Mouse (Mus musculus) CH12.LX (cell line): ENCODE measurements around the gene Fyb. TPM values are rescaled to one million over a fixed set of nuclear protein-coding genes. Genes with fewer than 3 reads are reported as not detected.

Experiments used
- DNase-seq: peaks from one replicate; pipeline ENCODE4 v3.0.0-alpha.2; 2013; ENCODE audit errors: extremely low read depth
- H3K27ac ChIP-seq: 2 replicates; pipeline ENCODE4 v1.5.1; 2012; ENCODE audit warnings: low read depth, mild to moderate bottlenecking, control low read depth, moderate library complexity; ENCODE audit not compliant: insufficient read depth
- H3K27me3 ChIP-seq: replicated peaks from 2 replicates; pipeline ENCODE3; 2012; ENCODE audit warnings: inconsistent platforms
- H3K36me3 ChIP-seq, 2 experiments: replicated peaks in 1 of 2; 2 replicates each; pipeline versions ENCODE3 to v1.6.1; 2012; ENCODE audit warnings: inconsistent platforms in 1 of 2, low read length in 1 of 2, mild to moderate bottlenecking in 1 of 2, mixed read lengths in 1 of 2, moderate library complexity in 1 of 2; ENCODE audit not compliant: control insufficient read depth in 1 of 2, insufficient read depth in 1 of 2
- H3K4me1 ChIP-seq, 2 experiments: 2 replicates each; pipeline ENCODE4 v1.6.1; 2012; ENCODE audit warnings: inconsistent platforms in 1 of 2, moderate library complexity in 1 of 2; ENCODE audit not compliant: insufficient read depth in 2 of 2, control insufficient read depth in 1 of 2
- H3K4me2 ChIP-seq: 2 replicates; pipeline ENCODE4 v1.6.1; 2012; ENCODE audit warnings: low read depth, mild to moderate bottlenecking, control low read depth; ENCODE audit not compliant: poor library complexity, insufficient read depth, severe bottlenecking
- H3K4me3 ChIP-seq, 3 experiments: fragments of 150-350 bp in 1 of 3; sonication (generic) in 1 of 3; replicated peaks in 1 of 3; 2 replicates each; pipeline versions ENCODE3 to v1.5.1; 2011 to 2012; ENCODE audit warnings: low read depth in 2 of 3, low read length in 2 of 3, mild to moderate bottlenecking in 2 of 3, moderate library complexity in 2 of 3, control low read depth in 1 of 3, improper control_type of control experiment in 1 of 3, inconsistent platforms in 1 of 3, mixed read lengths in 1 of 3; ENCODE audit not compliant: poor library complexity in 1 of 3
- H3K79me2 ChIP-seq: replicated peaks from 2 replicates; pipeline ENCODE4 v1.6.1; 2012; ENCODE audit warnings: mild to moderate bottlenecking, moderate library complexity; ENCODE audit not compliant: control insufficient read depth, poor library complexity, insufficient read depth, severe bottlenecking; ENCODE audit errors: extremely low read depth
- H3K9ac ChIP-seq: 2 replicates; pipeline ENCODE4 v1.6.1; 2012; ENCODE audit warnings: low read depth, mild to moderate bottlenecking, control low read depth, moderate library complexity; ENCODE audit not compliant: insufficient read depth
- H3K9me3 ChIP-seq: replicated peaks from 2 replicates; pipeline ENCODE3; 2012; ENCODE audit warnings: low read length, inconsistent platforms, mixed read lengths
- CHD1 ChIP-seq: IDR thresholded peaks from 2 replicates; pipeline ENCODE4 v1.6.1; 2012; ENCODE audit warnings: low read depth, low read length, improper control_type of control experiment, inconsistent platforms
- CHD2 ChIP-seq: IDR thresholded peaks from 2 replicates; pipeline ENCODE4 v1.6.1; 2011; ENCODE audit warnings: low read length, improper control_type of control experiment
- CTCF ChIP-seq, 2 experiments: IDR thresholded peaks in 1 of 2; conservative IDR thresholded peaks in 1 of 2; 2 replicates each; pipeline ENCODE4 v1.5.1; 2011 to 2012; ENCODE audit warnings: low read depth in 2 of 2, low read length in 2 of 2, improper control_type of control experiment in 1 of 2, inconsistent platforms in 1 of 2, mild to moderate bottlenecking in 1 of 2, moderate library complexity in 1 of 2
- E2F4 ChIP-seq: IDR thresholded peaks from 2 replicates; pipeline ENCODE4 v1.6.1; 2011; ENCODE audit warnings: low read depth, low read length, improper control_type of control experiment; ENCODE audit not compliant: insufficient replicate concordance
- EP300 ChIP-seq: IDR thresholded peaks from 2 replicates; pipeline ENCODE4 v1.6.1; 2011; ENCODE audit warnings: low read length, improper control_type of control experiment
- ETS1 ChIP-seq: conservative IDR thresholded peaks from 2 replicates; pipeline ENCODE4 v1.6.1; 2012; ENCODE audit warnings: low read depth, mild to moderate bottlenecking, inconsistent platforms, low read length, improper control_type of control experiment, moderate library complexity
- GABPA ChIP-seq: IDR thresholded peaks from 2 replicates; pipeline ENCODE4 v1.6.1; 2012; ENCODE audit warnings: low read depth, low read length, improper control_type of control experiment, inconsistent platforms; ENCODE audit not compliant: insufficient replicate concordance
- IRF4 ChIP-seq: IDR thresholded peaks from 2 replicates; pipeline ENCODE4 v1.6.1; 2014; ENCODE audit warnings: low read depth, mild to moderate bottlenecking, inconsistent platforms, low read length, improper control_type of control experiment
- JUN ChIP-seq: IDR thresholded peaks from 2 replicates; pipeline ENCODE4 v1.6.1; 2011; ENCODE audit warnings: low read depth, mild to moderate bottlenecking, low read length, improper control_type of control experiment, moderate library complexity; ENCODE audit not compliant: insufficient read depth
- MAFK ChIP-seq: IDR thresholded peaks from 2 replicates; pipeline ENCODE4 v1.6.1; 2011; ENCODE audit warnings: low read length, improper control_type of control experiment; ENCODE audit not compliant: insufficient replicate concordance
- NELFE ChIP-seq: IDR thresholded peaks from 2 replicates; pipeline ENCODE4 v1.6.1; 2011; ENCODE audit warnings: low read depth, low read length, improper control_type of control experiment
- PAX5 ChIP-seq: IDR thresholded peaks from 2 replicates; pipeline ENCODE4 v1.6.1; 2012; ENCODE audit warnings: low read length, inconsistent platforms, mixed read lengths
- POLR2AphosphoS2 ChIP-seq: IDR thresholded peaks from 2 replicates; pipeline ENCODE4 v1.6.1; 2011; ENCODE audit warnings: low read depth, low read length, improper control_type of control experiment
- RCOR1 ChIP-seq: conservative IDR thresholded peaks from 2 replicates; pipeline ENCODE4 v1.6.1; 2012; ENCODE audit warnings: low read depth, mild to moderate bottlenecking, inconsistent platforms, low read length, improper control_type of control experiment
- SIN3A ChIP-seq: IDR thresholded peaks from 2 replicates; pipeline ENCODE4 v1.6.1; 2012; ENCODE audit warnings: low read length, improper control_type of control experiment, inconsistent platforms
- SMC3 ChIP-seq: IDR thresholded peaks from 2 replicates; pipeline ENCODE4 v1.6.1; 2011; ENCODE audit warnings: low read depth, low read length, improper control_type of control experiment
- TCF12 ChIP-seq: IDR thresholded peaks from 2 replicates; pipeline ENCODE4 v1.6.1; 2014; ENCODE audit warnings: low read depth, mild to moderate bottlenecking, inconsistent platforms, low read length, improper control_type of control experiment
- USF1 ChIP-seq: IDR thresholded peaks from 2 replicates; pipeline ENCODE4 v1.6.1; 2014; ENCODE audit warnings: low read depth, mild to moderate bottlenecking, inconsistent platforms, low read length, improper control_type of control experiment
- ZKSCAN1 ChIP-seq: IDR thresholded peaks from 2 replicates; pipeline ENCODE4 v1.6.1; 2012; ENCODE audit warnings: low read depth, inconsistent platforms, low read length, improper control_type of control experiment, borderline replicate concordance
- ZNF384 ChIP-seq: IDR thresholded peaks from 2 replicates; pipeline ENCODE4 v1.6.1; 2012; ENCODE audit warnings: low read depth, low read length, improper control_type of control experiment, inconsistent platforms
- dilution Hi-C: fragments of 300-500 bp; cut with MboI; formaldehyde crosslinking; loops from 2 replicates; pipeline ENCODE4 v1.14.3; 2020; ENCODE audit warnings: low sequenced_read_pairs; ENCODE audit not compliant: extremely low pct_unique_long_range_greater_than_20kb, extremely low pct_ligation_motif_present
- in situ Hi-C: fragments of 300-500 bp; cut with MboI; formaldehyde crosslinking; loops from 3 replicates; pipeline ENCODE4 v1.14.3; 2019; ENCODE audit warnings: low sequenced_read_pairs, low pct_ligation_motif_present, low pct_unique_long_range_greater_than_20kb, mixed read lengths
- polyA plus RNA-seq: library from polyadenylated mRNA; unstranded; fragments of >175 nt; gene quantifications from 2 replicates; pipeline ENCODE4 v1.2.1, GENCODE M21; 2012; ENCODE audit warnings: low read depth; ENCODE audit not compliant: insufficient read length
- total RNA-seq, 2 experiments: library from RNA; depleted of rRNA; stranded (reverse); fragments of 300-350 nt in 1 of 2; fragments of >200 nt in 1 of 2; gene quantifications; 2 replicates each; pipeline ENCODE4 v1.2.3; 2012 to 2014

Fyb gene
- total and polyA plus RNA-seq, 3 experiments, result 17.6 to 60.1 (median 32.2) TPM

DNA sequence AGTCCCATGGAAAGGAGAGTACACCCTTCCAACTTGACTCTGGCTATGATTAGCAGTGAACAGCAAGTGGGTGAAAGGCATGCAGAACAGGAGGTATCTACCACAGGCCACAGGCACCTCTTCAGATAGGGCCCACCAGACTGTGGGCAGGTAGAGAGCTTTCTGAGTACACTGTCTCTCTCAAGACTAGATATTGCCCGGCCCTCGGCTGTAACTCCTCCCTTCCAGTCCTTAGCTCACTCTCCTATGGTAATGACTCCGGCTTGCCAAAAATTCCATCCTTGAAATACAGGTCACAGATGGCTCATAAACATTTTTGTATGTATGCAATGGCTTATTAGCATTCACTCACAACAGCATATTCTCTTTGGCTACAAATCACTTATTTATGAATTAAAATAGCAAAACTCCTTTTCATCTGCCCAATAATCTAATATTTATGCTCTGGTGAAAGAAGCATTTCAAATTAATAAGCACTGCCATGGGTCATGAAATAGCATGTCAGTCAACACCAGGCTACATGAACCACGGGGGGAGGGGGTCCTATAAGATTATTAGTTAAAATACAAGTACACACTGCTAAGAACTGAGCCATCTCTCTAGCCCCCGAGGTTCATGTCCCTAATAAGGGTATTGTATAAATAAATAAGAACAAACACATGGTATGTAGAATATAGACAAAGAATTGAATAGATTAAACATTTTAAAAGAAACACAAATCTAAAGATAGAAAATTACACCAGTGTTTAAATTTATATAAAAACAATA, 93.9 kb downstream of the Fyb start:
- no peak for DNase-seq
- Histone ChIP-seq H3K27ac (no peak overlapping the region), H3K4me1 (no peaks in the 10 kb centered on the region), H3K27me3 (no peaks in the 10 kb centered on the region), H3K79me2 (no peaks in the 10 kb centered on the region), H3K4me3 (no peak overlapping the region), H3K36me3 (no peaks in the 10 kb centered on the region), H3K4me2 (no peak overlapping the region), H3K9me3 (no peaks in the 10 kb centered on the region), H3K9ac (no peak overlapping the region)
- TF ChIP-seq JUN (no peak), TCF12 (no peak), PAX5 (no peak), CHD1 (no peak), CHD2 (no peak), RCOR1 (no peak)
- in situ Hi-C loops, result loop anchor here (25.0 kb wide), 1 partner anchor 379 kb away; no protein-coding TSS in a partner anchor
- dilution Hi-C loops, result no loop called here

GRCm38 (mm10) chr15:6619558-6620316, 97.1 kb downstream of the Fyb start:
- no peak for DNase-seq
- H3K27me3 ChIP-seq, result no peaks in the 10 kb centered on the region
- in situ Hi-C loops, result loop anchor here (25.0 kb wide), 1 partner anchor 382 kb away; no protein-coding TSS in a partner anchor
- no peak overlapping the region for H3K27ac ChIP-seq
- no peak for TF ChIP-seq MAFK
- TF ChIP-seq SIN3A, result no peak
- TF ChIP-seq ZKSCAN1, result no peak
- TF ChIP-seq NELFE, result no peak
- TF ChIP-seq EP300, result no peak
- TF ChIP-seq E2F4, result no peak
- TF ChIP-seq SMC3, result no peak
- no peak for TF ChIP-seq ETS1
- TF ChIP-seq IRF4, result no peak
- no peak for TF ChIP-seq POLR2AphosphoS2
- TF ChIP-seq GABPA, result no peak
- no peak for TF ChIP-seq CTCF (conservative IDR thresholded peaks at IDR 0.05 in 1 of 2, IDR thresholded peaks at IDR 0.05 in 1 of 2; ENCODE audit: low read depth in 2 of 2, low read length in 2 of 2)
- no peak for TF ChIP-seq ZNF384
- TF ChIP-seq USF1, result no peak
- H3K36me3 ChIP-seq, result no peaks in the 10 kb centered on the region
- H3K9ac ChIP-seq, result no peak overlapping the region
- H3K4me1 ChIP-seq, result peaks cover 3 to 19% of the 10 kb centered on the region in 2 experiments; a peak in 2 of 4 replicates
- no peaks in the 10 kb centered on the region for H3K79me2 ChIP-seq
- dilution Hi-C loops, result no loop called here
- no peak overlapping the region for H3K4me2 ChIP-seq
- no peak overlapping the region for H3K4me3 ChIP-seq
- H3K9me3 ChIP-seq, result no peaks in the 10 kb centered on the region
